Mouse (Mus musculus) layer of hippocampus, adult 11-12 months (tissue): ENCODE results near the gene Olfr1337.

Source experiments
- DNase-seq: peaks from one replicate; pipeline ENCODE4 v3.0.0; 2022; ENCODE audit warnings: low spot score

The Olfr1337 gene

GRCm38 (mm10) chr4:118782486-118782885 is at the start of gene Olfr1337:
Gene Olfr1337, minus strand, starts transcription at chr4:118782586.
- no peak for DNase-seq

GRCm38 (mm10) chr4:118818921-118819320 is 36.5 kb upstream of the Olfr1337 start:
- no peak for DNase-seq

- no peak for DNase-seq
These were observed 27.5 kb upstream of the Olfr1337 start, which contains the start of gene Olfr1335 for GRCm38 (mm10) chr4:118809844-118810243. Gene Olfr1335, minus strand, starts transcription at chr4:118809944.

GRCm38 (mm10) chr4:118792796-118793195 is 10.4 kb upstream of the Olfr1337 start:
- peak; percentile 2 for DNase-seq

- DNase-seq = no peak
These were observed 23.7 kb downstream of the Olfr1337 start, which contains the start of gene Olfr1338 for GRCm38 (mm10) chr4:118758637-118759036. Gene Olfr1338, minus strand, starts transcription at chr4:118758737.

GRCm38 (mm10) chr4:118741881-118742280 is 40.5 kb downstream of the Olfr1337 start:
- DNase-seq = no peak

- DNase-seq = no peak
These were observed 41.2 kb downstream of the Olfr1337 start for GRCm38 (mm10) chr4:118740988-118741698.

GRCm38 (mm10) chr4:118739574-118739973 is 42.8 kb downstream of the Olfr1337 start:
- no peak for DNase-seq

- DNase-seq = no peak
These were observed 50.5 kb downstream of the Olfr1337 start, which contains the start of gene Olfr1339 for GRCm38 (mm10) chr4:118731875-118732274. Gene Olfr1339, plus strand, starts transcription at chr4:118732175.
